Mouse (Mus musculus): ENCODE results near the gene Stk11ip. TPM values are rescaled to one million over a fixed set of nuclear protein-coding genes. Genes with fewer than 3 reads are reported as not detected.

The Stk11ip gene
- total RNA-seq, 1 experiment from 2014 or later: 21.6 TPM

GRCm38 (mm10) chr1:75524679-75525078 is 3.4 kb downstream of the Stk11ip start:
- ATAC-seq (replicated peaks in 1 of 2; ENCODE audit: insufficient read depth in 1 of 2, low FRiP score in 2 of 2, low TSS enrichment in 1 of 2, low read depth in 1 of 2, poor library complexity in 2 of 2, severe bottlenecking in 2 of 2): no peak

- no peak for ATAC-seq (replicated peaks in 1 of 2; ENCODE audit: insufficient read depth in 1 of 2, low FRiP score in 2 of 2, low TSS enrichment in 1 of 2, low read depth in 1 of 2, poor library complexity in 2 of 2, severe bottlenecking in 2 of 2)
These were observed 9.2 kb downstream of the Stk11ip start for GRCm38 (mm10) chr1:75530546-75530945.

- ATAC-seq (replicated peaks in 1 of 2; ENCODE audit: insufficient read depth in 1 of 2, low FRiP score in 2 of 2, low TSS enrichment in 1 of 2, low read depth in 1 of 2, poor library complexity in 2 of 2, severe bottlenecking in 2 of 2): no peak
These were observed 11.2 kb downstream of the Stk11ip start for GRCm38 (mm10) chr1:75532280-75533172.

GRCm38 (mm10) chr1:75533325-75534252 is 12.3 kb downstream of the Stk11ip start:
- ATAC-seq (replicated peaks in 1 of 2; ENCODE audit: insufficient read depth in 1 of 2, low FRiP score in 2 of 2, low TSS enrichment in 1 of 2, low read depth in 1 of 2, poor library complexity in 2 of 2, severe bottlenecking in 2 of 2): no peak

DNA sequence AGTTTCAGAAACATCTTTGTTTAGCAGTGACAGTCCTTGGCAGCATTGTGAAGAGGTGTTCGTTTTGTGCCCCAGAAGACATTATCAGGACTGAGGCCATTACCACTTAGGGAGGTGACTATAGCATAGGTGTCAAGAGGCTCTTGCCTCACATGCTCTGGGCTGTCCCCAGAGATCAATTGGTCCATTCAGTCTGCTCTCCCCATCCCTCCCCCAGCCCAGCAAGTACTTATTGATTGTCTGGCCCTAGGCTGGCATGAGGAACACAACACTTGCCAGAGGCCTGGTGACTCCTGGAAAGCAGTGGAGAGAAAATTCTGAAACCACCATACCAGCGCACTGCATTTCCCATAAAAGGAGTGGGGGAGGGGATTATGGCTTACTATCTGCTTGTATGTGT is 16.3 kb downstream of the Stk11ip start:
- ATAC-seq (replicated peaks in 1 of 2; ENCODE audit: insufficient read depth in 1 of 2, low FRiP score in 2 of 2, low TSS enrichment in 1 of 2, low read depth in 1 of 2, poor library complexity in 2 of 2, severe bottlenecking in 2 of 2): no peak

DNA sequence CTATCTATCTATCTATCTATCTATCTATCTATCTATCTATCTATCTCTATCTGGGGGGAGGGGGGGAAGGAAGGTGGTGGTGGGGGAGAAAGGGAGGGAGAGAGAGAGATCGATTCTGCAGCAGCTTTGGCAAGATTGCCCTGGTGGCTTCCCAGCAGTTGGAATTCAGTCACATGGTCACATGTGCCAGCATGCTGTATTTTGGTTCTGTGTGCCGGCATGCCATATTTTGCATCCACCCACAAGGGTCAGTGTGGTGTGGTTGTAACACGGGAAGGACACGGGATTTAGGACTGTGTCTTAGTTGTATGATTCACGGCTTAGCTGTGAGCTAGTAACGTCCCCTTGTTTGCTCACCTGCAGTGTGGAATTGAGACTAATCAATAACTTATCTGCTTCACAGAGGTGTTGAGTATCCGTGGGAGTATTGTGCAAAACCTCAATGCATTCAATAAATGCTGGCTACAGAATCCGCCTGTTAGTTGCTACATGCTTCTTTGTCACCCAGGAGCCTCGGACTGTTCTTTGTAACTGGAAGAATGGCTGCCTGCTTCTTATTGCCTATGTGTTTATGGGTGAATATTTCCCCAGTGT is 17.4 kb downstream of the Stk11ip start:
- no peak for ATAC-seq (replicated peaks in 1 of 2; ENCODE audit: insufficient read depth in 1 of 2, low FRiP score in 2 of 2, low TSS enrichment in 1 of 2, low read depth in 1 of 2, poor library complexity in 2 of 2, severe bottlenecking in 2 of 2)

GRCm38 (mm10) chr1:75541496-75541895 is 20.2 kb downstream of the Stk11ip start:
- no peak for ATAC-seq (replicated peaks in 1 of 2; ENCODE audit: insufficient read depth in 1 of 2, low FRiP score in 2 of 2, low TSS enrichment in 1 of 2, low read depth in 1 of 2, poor library complexity in 2 of 2, severe bottlenecking in 2 of 2)

GRCm38 (mm10) chr1:75544351-75544750 is 23.0 kb downstream of the Stk11ip start:
- ATAC-seq (replicated peaks in 1 of 2; ENCODE audit: insufficient read depth in 1 of 2, low FRiP score in 2 of 2, low TSS enrichment in 1 of 2, low read depth in 1 of 2, poor library complexity in 2 of 2, severe bottlenecking in 2 of 2): no peak

DNA sequence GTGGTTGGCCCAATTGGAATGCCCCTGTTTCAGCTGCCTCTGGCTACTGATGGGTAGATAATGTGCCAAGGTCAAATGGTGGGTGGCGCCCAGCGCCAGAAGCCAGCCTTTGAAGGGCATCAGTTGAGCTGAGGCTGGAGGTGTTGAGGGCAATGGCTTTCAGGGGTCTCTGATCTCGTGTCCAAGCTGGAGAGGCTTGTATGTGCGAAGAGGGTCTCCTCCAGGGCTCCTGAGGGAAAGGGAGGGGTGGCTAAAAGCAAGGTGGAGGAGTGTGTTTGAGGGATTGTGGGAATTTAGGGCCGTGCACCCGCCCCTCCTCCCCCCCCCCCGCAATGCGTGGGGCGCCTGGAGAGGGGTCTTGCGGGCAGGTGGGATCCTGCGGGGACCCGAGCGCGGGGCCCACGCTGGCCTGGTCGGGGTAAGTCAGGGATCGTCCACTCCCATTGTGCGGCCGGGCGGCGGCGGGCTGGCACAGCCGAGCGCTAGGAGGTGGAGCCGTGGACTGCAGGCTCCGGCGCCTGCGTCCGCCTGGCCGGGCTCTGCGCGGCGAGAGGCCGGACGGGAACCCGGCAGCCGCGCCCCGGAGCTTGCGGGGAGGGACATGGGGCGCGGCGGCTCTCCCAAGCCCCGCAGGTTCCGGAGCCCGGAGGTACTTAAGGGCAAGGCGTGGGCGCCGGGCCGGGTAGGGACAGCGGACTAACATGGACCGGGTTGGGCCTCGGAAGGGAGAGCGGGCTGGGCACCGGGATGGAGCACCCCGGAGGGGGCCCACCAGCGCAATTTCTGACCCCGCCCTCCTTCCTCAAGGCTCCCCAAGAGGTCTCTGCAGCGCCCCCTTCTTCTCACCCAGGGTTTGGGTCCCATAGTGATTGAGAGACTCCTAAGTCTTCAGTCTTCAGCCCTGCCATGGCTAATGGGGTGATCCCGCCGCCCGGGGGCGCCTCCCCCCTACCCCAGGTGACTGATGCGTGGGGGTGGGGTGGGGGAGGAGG is 24.9 kb downstream of the Stk11ip start, which contains the start of gene Slc4a3:
Gene Slc4a3, plus strand, starts transcription at position 302 of the 992 bp plus-strand sequence.
- peak; percentile 23 to 58; a peak in 3 of 4 replicates for ATAC-seq (replicated peaks in 1 of 2; ENCODE audit: insufficient read depth in 1 of 2, low FRiP score in 2 of 2, low TSS enrichment in 1 of 2, low read depth in 1 of 2, poor library complexity in 2 of 2, severe bottlenecking in 2 of 2)

GRCm38 (mm10) chr1:75547351-75547750 is 26.0 kb downstream of the Stk11ip start:
- no peak for ATAC-seq (replicated peaks in 1 of 2; ENCODE audit: insufficient read depth in 1 of 2, low FRiP score in 2 of 2, low TSS enrichment in 1 of 2, low read depth in 1 of 2, poor library complexity in 2 of 2, severe bottlenecking in 2 of 2)

- ATAC-seq (replicated peaks in 1 of 2; ENCODE audit: insufficient read depth in 1 of 2, low FRiP score in 2 of 2, low TSS enrichment in 1 of 2, low read depth in 1 of 2, poor library complexity in 2 of 2, severe bottlenecking in 2 of 2): no peak
These were observed 26.8 kb downstream of the Stk11ip start for GRCm38 (mm10) chr1:75548083-75548482.

GRCm38 (mm10) chr1:75548871-75549270 is 27.5 kb downstream of the Stk11ip start:
- ATAC-seq (replicated peaks in 1 of 2; ENCODE audit: insufficient read depth in 1 of 2, low FRiP score in 2 of 2, low TSS enrichment in 1 of 2, low read depth in 1 of 2, poor library complexity in 2 of 2, severe bottlenecking in 2 of 2): no peak

DNA sequence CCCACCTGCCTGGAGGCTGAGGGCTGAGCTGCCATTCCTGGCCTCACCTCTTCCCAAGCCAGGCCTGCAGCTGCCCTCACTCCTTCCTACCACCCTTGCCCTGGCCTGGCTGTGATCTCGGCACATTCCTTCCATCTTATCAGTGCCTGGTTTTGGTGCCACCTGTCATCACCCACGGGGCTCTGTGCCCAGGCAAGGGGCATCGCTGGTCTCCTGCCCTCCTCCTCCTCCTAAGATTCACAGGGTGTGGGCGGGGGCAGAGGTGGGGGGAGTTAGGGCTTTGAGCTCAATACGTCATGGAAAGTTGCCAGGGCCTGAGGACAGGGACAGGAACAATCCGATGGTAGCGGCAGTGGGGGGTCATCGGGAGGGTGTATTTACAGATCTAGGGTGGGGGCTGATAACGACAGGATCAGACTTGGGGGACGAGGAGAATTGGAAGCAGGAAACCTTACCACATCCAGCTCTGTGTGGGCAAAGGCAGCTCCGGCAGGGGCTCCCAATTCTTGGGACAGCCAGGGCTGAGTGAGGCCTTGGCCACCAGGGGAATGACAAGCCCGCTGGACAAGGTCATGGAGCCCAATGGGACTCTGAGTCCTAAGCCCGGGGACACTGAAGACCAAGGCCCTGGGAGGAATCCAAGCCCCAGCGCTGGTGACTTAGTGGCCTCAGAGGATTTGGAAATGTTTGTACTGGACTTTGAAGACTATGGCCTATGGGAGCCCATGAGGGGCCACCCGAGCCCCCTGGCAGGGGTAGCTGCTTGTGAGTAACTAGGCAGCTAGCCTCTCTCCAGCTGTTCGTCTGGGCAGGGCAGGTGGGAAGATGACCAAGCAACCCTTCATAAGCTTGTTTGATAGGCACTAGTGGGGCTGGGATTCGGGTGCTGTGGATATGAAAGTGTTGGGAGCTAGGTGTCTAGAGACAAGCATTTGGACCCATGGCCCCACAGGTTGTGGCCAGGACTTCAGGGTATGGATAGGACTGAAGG is 28.3 kb downstream of the Stk11ip start:
- no peak for ATAC-seq (replicated peaks in 1 of 2; ENCODE audit: insufficient read depth in 1 of 2, low FRiP score in 2 of 2, low TSS enrichment in 1 of 2, low read depth in 1 of 2, poor library complexity in 2 of 2, severe bottlenecking in 2 of 2)

DNA sequence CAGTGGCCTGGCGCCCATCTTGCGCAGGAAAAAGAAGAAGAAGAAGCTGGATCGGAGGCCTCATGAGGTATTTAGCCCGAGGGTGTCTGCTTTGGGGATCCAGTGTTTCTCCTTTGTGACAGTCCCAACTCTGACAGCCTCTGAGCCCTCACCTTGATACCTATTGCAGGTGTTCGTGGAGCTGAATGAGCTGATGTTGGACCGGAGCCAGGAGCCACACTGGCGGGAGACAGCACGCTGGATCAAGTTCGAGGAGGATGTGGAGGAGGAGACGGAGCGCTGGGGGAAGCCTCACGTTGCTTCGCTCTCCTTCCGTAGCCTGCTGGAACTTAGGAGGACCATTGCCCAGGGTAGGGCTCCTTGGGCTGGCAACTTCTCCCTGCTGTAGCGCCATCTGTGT is 29.3 kb downstream of the Stk11ip start:
- ATAC-seq (replicated peaks in 1 of 2; ENCODE audit: insufficient read depth in 1 of 2, low FRiP score in 2 of 2, low TSS enrichment in 1 of 2, low read depth in 1 of 2, poor library complexity in 2 of 2, severe bottlenecking in 2 of 2): no peak

DNA sequence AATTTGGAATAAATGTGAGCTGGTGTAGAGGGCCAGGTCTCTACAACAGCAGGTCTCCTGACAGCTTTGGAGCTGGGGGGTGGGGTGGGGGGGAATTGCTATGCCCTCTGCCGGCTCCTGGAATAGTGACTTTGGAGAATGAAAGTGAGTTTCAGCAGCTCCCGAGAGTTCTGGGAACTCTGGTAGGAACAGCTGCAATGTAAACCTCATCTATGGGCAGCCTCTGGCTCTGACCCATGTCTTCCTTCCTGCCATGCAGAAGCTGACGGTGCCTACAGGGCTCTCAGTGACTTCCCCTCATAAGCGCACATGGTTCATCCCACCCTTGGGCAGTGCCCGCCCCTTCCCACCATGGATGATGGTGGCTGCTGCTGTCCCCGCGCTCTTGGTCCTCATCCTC is 34.4 kb downstream of the Stk11ip start:
- no peak for ATAC-seq (replicated peaks in 1 of 2; ENCODE audit: insufficient read depth in 1 of 2, low FRiP score in 2 of 2, low TSS enrichment in 1 of 2, low read depth in 1 of 2, poor library complexity in 2 of 2, severe bottlenecking in 2 of 2)

Data from hematopoietic stem cell, adult 5-6 weeks (primary cell).